Mouse (Mus musculus): ENCODE measurements around the gene Zscan12. TPM values are rescaled to one million over a fixed set of nuclear protein-coding genes. Genes with fewer than 3 reads are reported as not detected.

Zscan12 gene
- polyA plus RNA-seq (2014; fragmentation: Nextera tagmentation; extraction: Ambion mirVana): 10.9 and 15.5 TPM in 2 replicates

- Histone ChIP-seq H3K27me3 (ENCODE audit: control insufficient read depth, insufficient read depth, low read length) (no peaks in the 10 kb centered on the region), H3K9ac (ENCODE audit: low read depth, low read length) (peak within 1 kb of the TSS; percentile 89), H3K9me3 (ENCODE audit: control insufficient read depth, low read length) (no peaks in the 10 kb centered on the region), H3K36me3 (ENCODE audit: control insufficient read depth, insufficient read depth, low read length) (peaks cover 9% of the 10 kb centered on the region; the same call in 1 of the 2 replicates), H3K4me3 (ENCODE audit: low read length) (peak within 1 kb of the TSS; percentile 79), H3K4me2 (replicated peaks; ENCODE audit: low read depth, low read length) (peak within 1 kb of the TSS; percentile 65), H3K27ac (ENCODE audit: low read depth, low read length) (0 out of 2 replicates have a peak within 1 kb of the TSS, but pooled peaks have one; percentile 30), H3K4me1 (ENCODE audit: control insufficient read depth, insufficient read depth, low read length) (peaks cover 10% of the 10 kb centered on the region)
- peak; percentile 99 for ATAC-seq (ENCODE audit: low FRiP score, low TSS enrichment)
- WGBS: 1% methylated on average over 29 of the region's 29 CpGs
Observed at GRCm38 (mm10) chr13:21362621-21363248, at the start of gene Zscan12. Zscan12 (plus strand) TSS chr13:21362820.

- Histone ChIP-seq H3K4me1 (ENCODE audit: control insufficient read depth, insufficient read depth, low read length) (peaks cover 3% of the 10 kb centered on the region; the same call in 1 of the 2 replicates), H3K9me3 (ENCODE audit: control insufficient read depth, low read length) (no peaks in the 10 kb centered on the region), H3K4me2 (replicated peaks; ENCODE audit: low read depth, low read length) (no peak overlapping the region), H3K27ac (ENCODE audit: low read depth, low read length) (no peak overlapping the region), H3K9ac (ENCODE audit: low read depth, low read length) (no peak overlapping the region), H3K27me3 (ENCODE audit: control insufficient read depth, insufficient read depth, low read length) (no peaks in the 10 kb centered on the region), H3K4me3 (ENCODE audit: low read length) (no peak overlapping the region), H3K36me3 (ENCODE audit: control insufficient read depth, insufficient read depth, low read length) (no peaks in the 10 kb centered on the region)
- 28% methylated on average over 4 of the region's 5 CpGs for WGBS
- peak; percentile 63; the same call in 1 of the 2 replicates for ATAC-seq (ENCODE audit: low FRiP score, low TSS enrichment)
Observed at GRCm38 (mm10) chr13:21312854-21313253, 49.8 kb upstream of the Zscan12 start.

- no peaks in the 10 kb centered on the region for H3K36me3 ChIP-seq (ENCODE audit: control insufficient read depth, insufficient read depth, low read length)
- H3K27me3 ChIP-seq (ENCODE audit: control insufficient read depth, insufficient read depth, low read length): no peaks in the 10 kb centered on the region
- 89% methylated on average over 4 of the region's 4 CpGs for WGBS
- no peaks in the 10 kb centered on the region for H3K9me3 ChIP-seq (ENCODE audit: control insufficient read depth, low read length)
- no peak for ATAC-seq (ENCODE audit: low FRiP score, low TSS enrichment)
- H3K4me1 ChIP-seq (ENCODE audit: control insufficient read depth, insufficient read depth, low read length): peaks cover 3% of the 10 kb centered on the region; the same call in 1 of the 2 replicates
- no peak overlapping the region for H3K4me2 ChIP-seq (replicated peaks; ENCODE audit: low read depth, low read length)
- no peak overlapping the region for H3K9ac ChIP-seq (ENCODE audit: low read depth, low read length)
- no peak overlapping the region for H3K4me3 ChIP-seq (ENCODE audit: low read length)
- no peak overlapping the region for H3K27ac ChIP-seq (ENCODE audit: low read depth, low read length)
Observed at GRCm38 (mm10) chr13:21313903-21314302, 48.7 kb upstream of the Zscan12 start.

GRCm38 (mm10) chr13:21320262-21320661, 42.4 kb upstream of the Zscan12 start:
- Histone ChIP-seq H3K4me1 (ENCODE audit: control insufficient read depth, insufficient read depth, low read length) (no peaks in the 10 kb centered on the region), H3K27me3 (ENCODE audit: control insufficient read depth, insufficient read depth, low read length) (no peaks in the 10 kb centered on the region), H3K9ac (ENCODE audit: low read depth, low read length) (no peak overlapping the region), H3K4me2 (replicated peaks; ENCODE audit: low read depth, low read length) (no peak overlapping the region), H3K4me3 (ENCODE audit: low read length) (no peak overlapping the region), H3K36me3 (ENCODE audit: control insufficient read depth, insufficient read depth, low read length) (no peaks in the 10 kb centered on the region), H3K9me3 (ENCODE audit: control insufficient read depth, low read length) (no peaks in the 10 kb centered on the region), H3K27ac (ENCODE audit: low read depth, low read length) (no peak overlapping the region)
- 34% methylated on average over 3 of the region's 3 CpGs for WGBS
- ATAC-seq (ENCODE audit: low FRiP score, low TSS enrichment): peak; percentile 47; the same call in 1 of the 2 replicates

GRCm38 (mm10) chr13:21321890-21322494, 40.6 kb upstream of the Zscan12 start:
- 5% methylated on average over 18 of the region's 18 CpGs for WGBS

GRCm38 (mm10) chr13:21322509-21323375, 39.9 kb upstream of the Zscan12 start:
- Histone ChIP-seq H3K27me3 (ENCODE audit: control insufficient read depth, insufficient read depth, low read length) (no peaks in the 10 kb centered on the region), H3K4me3 (ENCODE audit: low read length) (peak overlapping the region; percentile 35), H3K4me1 (ENCODE audit: control insufficient read depth, insufficient read depth, low read length) (no peaks in the 10 kb centered on the region), H3K9ac (ENCODE audit: low read depth, low read length) (no peak overlapping the region), H3K27ac (ENCODE audit: low read depth, low read length) (no peak overlapping the region), H3K36me3 (ENCODE audit: control insufficient read depth, insufficient read depth, low read length) (no peaks in the 10 kb centered on the region), H3K9me3 (ENCODE audit: control insufficient read depth, low read length) (no peaks in the 10 kb centered on the region), H3K4me2 (replicated peaks; ENCODE audit: low read depth, low read length) (peak overlapping the region; percentile 48)
- no peak for ATAC-seq (ENCODE audit: low FRiP score, low TSS enrichment)
- 16% methylated on average over 18 of the region's 18 CpGs for WGBS

More at GRCm38 (mm10) chr13:21321890-21322494, 40.6 kb upstream of the Zscan12 start:
- peak overlapping the region; percentile 35 for H3K4me3 ChIP-seq (ENCODE audit: low read length)
- H3K27ac ChIP-seq (ENCODE audit: low read depth, low read length): no peak overlapping the region
- no peaks in the 10 kb centered on the region for H3K36me3 ChIP-seq (ENCODE audit: control insufficient read depth, insufficient read depth, low read length)
- H3K9me3 ChIP-seq (ENCODE audit: control insufficient read depth, low read length): no peaks in the 10 kb centered on the region
- no peaks in the 10 kb centered on the region for H3K4me1 ChIP-seq (ENCODE audit: control insufficient read depth, insufficient read depth, low read length)
- H3K9ac ChIP-seq (ENCODE audit: low read depth, low read length): no peak overlapping the region
- H3K27me3 ChIP-seq (ENCODE audit: control insufficient read depth, insufficient read depth, low read length): no peaks in the 10 kb centered on the region
- no peak for ATAC-seq (ENCODE audit: low FRiP score, low TSS enrichment)
- peak overlapping the region; percentile 48 for H3K4me2 ChIP-seq (replicated peaks; ENCODE audit: low read depth, low read length)

- H3K4me1 ChIP-seq (ENCODE audit: control insufficient read depth, insufficient read depth, low read length): no peaks in the 10 kb centered on the region
- H3K4me2 ChIP-seq (replicated peaks; ENCODE audit: low read depth, low read length): peak overlapping the region; percentile 48
- WGBS: 61% methylated on average over 6 of the region's 6 CpGs
- H3K9ac ChIP-seq (ENCODE audit: low read depth, low read length): no peak overlapping the region
- no peak for ATAC-seq (ENCODE audit: low FRiP score, low TSS enrichment)
- H3K27me3 ChIP-seq (ENCODE audit: control insufficient read depth, insufficient read depth, low read length): no peaks in the 10 kb centered on the region
- no peak overlapping the region for H3K27ac ChIP-seq (ENCODE audit: low read depth, low read length)
- peak overlapping the region; percentile 35; the same call in 1 of the 2 replicates for H3K4me3 ChIP-seq (ENCODE audit: low read length)
- H3K9me3 ChIP-seq (ENCODE audit: control insufficient read depth, low read length): no peaks in the 10 kb centered on the region
- no peaks in the 10 kb centered on the region for H3K36me3 ChIP-seq (ENCODE audit: control insufficient read depth, insufficient read depth, low read length)
Observed at GRCm38 (mm10) chr13:21323405-21323804, 39.2 kb upstream of the Zscan12 start.

GRCm38 (mm10) chr13:21326191-21326590, 36.4 kb upstream of the Zscan12 start:
- ATAC-seq (ENCODE audit: low FRiP score, low TSS enrichment): peak; percentile 47; the same call in 1 of the 2 replicates
- peak overlapping the region; percentile 41 for H3K4me3 ChIP-seq (ENCODE audit: low read length)
- H3K27ac ChIP-seq (ENCODE audit: low read depth, low read length): no peak overlapping the region
- H3K9ac ChIP-seq (ENCODE audit: low read depth, low read length): no peak overlapping the region
- H3K36me3 ChIP-seq (ENCODE audit: control insufficient read depth, insufficient read depth, low read length): no peaks in the 10 kb centered on the region
- WGBS: 3% methylated on average over 4 of the region's 4 CpGs
- H3K4me2 ChIP-seq (replicated peaks; ENCODE audit: low read depth, low read length): peak overlapping the region; percentile 69
- H3K4me1 ChIP-seq (ENCODE audit: control insufficient read depth, insufficient read depth, low read length): no peaks in the 10 kb centered on the region
- no peaks in the 10 kb centered on the region for H3K9me3 ChIP-seq (ENCODE audit: control insufficient read depth, low read length)
- no peaks in the 10 kb centered on the region for H3K27me3 ChIP-seq (ENCODE audit: control insufficient read depth, insufficient read depth, low read length)

All from kidney, embryonic 14.5 days (tissue).